Mouse (Mus musculus): ENCODE measurements at regions not wholly inside any gene's neighbourhood (a gene's known extent, or its start where the extent isn't known, plus 50 kb on each side); places are given as distances from the start of the nearest gene placed in this dataset.

GRCm38 (mm10) chr16:76194291-76194690, 172.2 kb upstream of the Samsn1 start:
- H3K36me3 ChIP-seq (ENCODE audit: control insufficient read depth, insufficient read depth, low read length, poor library complexity, severe bottlenecking), result no peaks in the 10 kb centered on the region
- no peaks in the 10 kb centered on the region for H3K4me1 ChIP-seq (ENCODE audit: control insufficient read depth, insufficient read depth, low read length)
- no peak overlapping the region for H3K9ac ChIP-seq (ENCODE audit: low read depth, poor library complexity, severe bottlenecking)
- no peak overlapping the region for H3K27ac ChIP-seq (ENCODE audit: insufficient read depth, low read length)
- TF ChIP-seq POLR2A (IDR thresholded peaks at IDR 0.05; ENCODE audit: insufficient read depth, low read length) (no peak), CTCF (IDR thresholded peaks at IDR 0.05; ENCODE audit: low read depth, low read length) (no peak), EP300 (IDR thresholded peaks at IDR 0.05; ENCODE audit: insufficient read depth, low read depth, low read length) (no peak)
- H3K4me3 ChIP-seq (ENCODE audit: low read depth, low read length), result no peak overlapping the region
- peaks cover 4% of the 10 kb centered on the region for H3K9me3 ChIP-seq (replicated peaks; ENCODE audit: control insufficient read depth, insufficient read depth, low read length, poor library complexity, severe bottlenecking)
- no peaks in the 10 kb centered on the region for H3K27me3 ChIP-seq (ENCODE audit: control insufficient read depth, insufficient read depth, low read length, poor library complexity, severe bottlenecking)

GRCm38 (mm10) chr16:76191135-76191534, 169.1 kb upstream of the Samsn1 start:
- H3K4me3 ChIP-seq (ENCODE audit: low read depth, low read length), result no peak overlapping the region
- H3K36me3 ChIP-seq (ENCODE audit: control insufficient read depth, insufficient read depth, low read length, poor library complexity, severe bottlenecking), result no peaks in the 10 kb centered on the region
- H3K4me1 ChIP-seq (ENCODE audit: control insufficient read depth, insufficient read depth, low read length), result peaks cover 1% of the 10 kb centered on the region
- TF ChIP-seq EP300 (IDR thresholded peaks at IDR 0.05; ENCODE audit: insufficient read depth, low read depth, low read length) (no peak), POLR2A (IDR thresholded peaks at IDR 0.05; ENCODE audit: insufficient read depth, low read length) (no peak), CTCF (IDR thresholded peaks at IDR 0.05; ENCODE audit: low read depth, low read length) (no peak)
- H3K9ac ChIP-seq (ENCODE audit: low read depth, poor library complexity, severe bottlenecking), result no peak overlapping the region
- peaks cover 4% of the 10 kb centered on the region for H3K9me3 ChIP-seq (replicated peaks; ENCODE audit: control insufficient read depth, insufficient read depth, low read length, poor library complexity, severe bottlenecking)
- no peaks in the 10 kb centered on the region for H3K27me3 ChIP-seq (ENCODE audit: control insufficient read depth, insufficient read depth, low read length, poor library complexity, severe bottlenecking)
- H3K27ac ChIP-seq (ENCODE audit: insufficient read depth, low read length), result no peak overlapping the region

GRCm38 (mm10) chr16:76183556-76183955, 161.5 kb upstream of the Samsn1 start:
- Histone ChIP-seq H3K27ac (ENCODE audit: insufficient read depth, low read length) (no peak overlapping the region), H3K27me3 (ENCODE audit: control insufficient read depth, insufficient read depth, low read length, poor library complexity, severe bottlenecking) (no peaks in the 10 kb centered on the region), H3K9ac (ENCODE audit: low read depth, poor library complexity, severe bottlenecking) (no peak overlapping the region), H3K9me3 (replicated peaks; ENCODE audit: control insufficient read depth, insufficient read depth, low read length, poor library complexity, severe bottlenecking) (no peaks in the 10 kb centered on the region), H3K36me3 (ENCODE audit: control insufficient read depth, insufficient read depth, low read length, poor library complexity, severe bottlenecking) (no peaks in the 10 kb centered on the region), H3K4me3 (ENCODE audit: low read depth, low read length) (no peak overlapping the region), H3K4me1 (ENCODE audit: control insufficient read depth, insufficient read depth, low read length) (peaks cover 1% of the 10 kb centered on the region)
- TF ChIP-seq EP300 (IDR thresholded peaks at IDR 0.05; ENCODE audit: insufficient read depth, low read depth, low read length), result no peak
- TF ChIP-seq CTCF (IDR thresholded peaks at IDR 0.05; ENCODE audit: low read depth, low read length), result no peak
- TF ChIP-seq POLR2A (IDR thresholded peaks at IDR 0.05; ENCODE audit: insufficient read depth, low read length), result no peak

- H3K4me3 ChIP-seq (ENCODE audit: low read depth, low read length), result no peak overlapping the region
- no peaks in the 10 kb centered on the region for H3K4me1 ChIP-seq (ENCODE audit: control insufficient read depth, insufficient read depth, low read length)
- H3K36me3 ChIP-seq (ENCODE audit: control insufficient read depth, insufficient read depth, low read length, poor library complexity, severe bottlenecking), result no peaks in the 10 kb centered on the region
- no peak overlapping the region for H3K27ac ChIP-seq (ENCODE audit: insufficient read depth, low read length)
- TF ChIP-seq EP300 (IDR thresholded peaks at IDR 0.05; ENCODE audit: insufficient read depth, low read depth, low read length) (no peak), POLR2A (IDR thresholded peaks at IDR 0.05; ENCODE audit: insufficient read depth, low read length) (no peak), CTCF (IDR thresholded peaks at IDR 0.05; ENCODE audit: low read depth, low read length) (no peak)
- H3K9ac ChIP-seq (ENCODE audit: low read depth, poor library complexity, severe bottlenecking), result no peak overlapping the region
- no peaks in the 10 kb centered on the region for H3K27me3 ChIP-seq (ENCODE audit: control insufficient read depth, insufficient read depth, low read length, poor library complexity, severe bottlenecking)
- no peaks in the 10 kb centered on the region for H3K9me3 ChIP-seq (replicated peaks; ENCODE audit: control insufficient read depth, insufficient read depth, low read length, poor library complexity, severe bottlenecking)
Measured at GRCm38 (mm10) chr16:76183105-76183504, 161.0 kb upstream of the Samsn1 start.

GRCm38 (mm10) chr16:76181596-76181995, 159.5 kb upstream of the Samsn1 start:
- peaks cover 9% of the 10 kb centered on the region for H3K9me3 ChIP-seq (replicated peaks; ENCODE audit: control insufficient read depth, insufficient read depth, low read length, poor library complexity, severe bottlenecking)
- H3K4me3 ChIP-seq (ENCODE audit: low read depth, low read length), result no peak overlapping the region
- no peaks in the 10 kb centered on the region for H3K4me1 ChIP-seq (ENCODE audit: control insufficient read depth, insufficient read depth, low read length)
- H3K36me3 ChIP-seq (ENCODE audit: control insufficient read depth, insufficient read depth, low read length, poor library complexity, severe bottlenecking), result no peaks in the 10 kb centered on the region
- H3K27me3 ChIP-seq (ENCODE audit: control insufficient read depth, insufficient read depth, low read length, poor library complexity, severe bottlenecking), result no peaks in the 10 kb centered on the region
- H3K27ac ChIP-seq (ENCODE audit: insufficient read depth, low read length), result no peak overlapping the region
- TF ChIP-seq CTCF (IDR thresholded peaks at IDR 0.05; ENCODE audit: low read depth, low read length) (no peak), EP300 (IDR thresholded peaks at IDR 0.05; ENCODE audit: insufficient read depth, low read depth, low read length) (no peak), POLR2A (IDR thresholded peaks at IDR 0.05; ENCODE audit: insufficient read depth, low read length) (no peak)
- no peak overlapping the region for H3K9ac ChIP-seq (ENCODE audit: low read depth, poor library complexity, severe bottlenecking)

- Histone ChIP-seq H3K9me3 (replicated peaks; ENCODE audit: control insufficient read depth, insufficient read depth, low read length, poor library complexity, severe bottlenecking) (peaks cover 7% of the 10 kb centered on the region), H3K27me3 (ENCODE audit: control insufficient read depth, insufficient read depth, low read length, poor library complexity, severe bottlenecking) (no peaks in the 10 kb centered on the region), H3K4me1 (ENCODE audit: control insufficient read depth, insufficient read depth, low read length) (no peaks in the 10 kb centered on the region), H3K4me3 (ENCODE audit: low read depth, low read length) (no peak overlapping the region), H3K36me3 (ENCODE audit: control insufficient read depth, insufficient read depth, low read length, poor library complexity, severe bottlenecking) (no peaks in the 10 kb centered on the region), H3K9ac (ENCODE audit: low read depth, poor library complexity, severe bottlenecking) (no peak overlapping the region), H3K27ac (ENCODE audit: insufficient read depth, low read length) (no peak overlapping the region)
- no peak for TF ChIP-seq POLR2A (IDR thresholded peaks at IDR 0.05; ENCODE audit: insufficient read depth, low read length)
- no peak for TF ChIP-seq EP300 (IDR thresholded peaks at IDR 0.05; ENCODE audit: insufficient read depth, low read depth, low read length)
- TF ChIP-seq CTCF (IDR thresholded peaks at IDR 0.05; ENCODE audit: low read depth, low read length), result no peak
Measured at GRCm38 (mm10) chr16:76167651-76168050, 145.6 kb upstream of the Samsn1 start.

Measured in ES-Bruce4 (cell line).